Mouse (Mus musculus) neural tube, embryonic 10.5 days (tissue): Measurements from ENCODE around the gene Fbxo8.

ENCODE experiments used
- DNase-seq: peaks from one replicate; pipeline ENCODE4 v3.0.0-alpha.2; 2017; ENCODE audit warnings: low spot score; ENCODE audit errors: extremely low spot score

Gene Fbxo8

DNA sequence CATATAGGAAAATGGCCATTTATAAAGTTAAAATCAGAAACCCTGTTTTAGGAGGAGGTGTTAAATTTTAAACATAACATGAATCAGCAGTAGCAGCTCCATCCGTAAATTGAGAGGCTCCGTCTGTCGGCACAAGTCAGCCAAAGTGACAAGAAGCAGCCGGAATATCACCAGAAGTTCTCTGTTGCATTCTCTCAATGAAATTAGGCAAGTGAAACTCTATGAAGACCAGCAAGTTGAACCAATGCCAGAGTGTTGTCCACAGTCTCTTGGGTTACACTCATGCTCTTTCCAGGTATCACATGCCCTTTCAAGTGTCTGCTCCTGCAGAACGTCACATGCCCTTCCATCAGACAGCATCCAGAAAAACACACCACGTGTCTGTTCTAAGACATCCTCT, 60.8 kb downstream of the Fbxo8 start:
- DNase-seq: no peak

DNA sequence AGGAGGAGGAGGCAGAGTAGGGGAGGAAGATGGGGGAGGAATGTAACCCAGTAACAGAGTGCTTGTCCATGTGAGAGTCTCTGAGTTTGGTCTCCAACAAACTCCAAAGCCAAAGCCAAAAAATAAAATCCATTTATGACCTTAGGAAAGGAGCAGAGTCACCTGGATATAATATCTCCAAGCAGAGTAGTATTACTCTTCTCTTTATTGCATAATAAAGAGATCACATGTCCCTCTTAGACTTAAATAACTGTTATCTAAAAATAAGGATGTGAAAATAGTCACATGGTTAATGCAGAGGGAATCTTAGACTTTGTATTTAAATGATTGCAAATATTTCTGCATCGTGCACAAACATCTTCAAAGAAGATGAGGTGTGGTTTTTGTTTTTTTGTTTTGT, 63.3 kb downstream of the Fbxo8 start:
- DNase-seq: no peak

DNA sequence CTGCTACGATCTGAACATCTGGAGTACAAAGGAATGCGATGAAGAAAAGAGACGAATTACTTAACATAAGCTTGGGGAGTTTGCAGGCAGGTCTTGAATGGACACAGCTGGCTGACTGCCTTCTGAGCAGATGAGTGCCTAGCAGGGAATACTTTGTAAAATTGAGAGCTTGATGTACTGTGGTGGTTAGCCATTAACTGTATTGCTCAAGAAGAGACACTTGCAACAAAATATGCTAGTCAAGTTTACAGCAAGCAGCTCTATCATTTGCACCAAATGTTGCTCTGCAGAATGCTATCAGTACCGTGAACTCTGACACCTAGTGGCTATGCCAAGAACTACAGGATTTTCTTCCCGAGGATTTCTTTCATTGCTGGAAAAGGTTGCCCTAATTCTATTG, 64.1 kb downstream of the Fbxo8 start:
- no peak for DNase-seq

- DNase-seq: no peak
Measured at GRCm38 (mm10) chr8:56616260-56616659, 65.4 kb downstream of the Fbxo8 start.

GRCm38 (mm10) chr8:56617271-56617670, 66.4 kb downstream of the Fbxo8 start:
- no peak for DNase-seq

- no peak for DNase-seq
Measured at GRCm38 (mm10) chr8:56619056-56619455, 68.2 kb downstream of the Fbxo8 start.

GRCm38 (mm10) chr8:56619571-56619970, 68.7 kb downstream of the Fbxo8 start:
- no peak for DNase-seq

- no peak for DNase-seq
Measured at GRCm38 (mm10) chr8:56620691-56621090, 69.8 kb downstream of the Fbxo8 start.

- no peak for DNase-seq
Measured at GRCm38 (mm10) chr8:56621093-56621492, 70.2 kb downstream of the Fbxo8 start.

- DNase-seq: no peak
Measured at GRCm38 (mm10) chr8:56622470-56623024, 71.7 kb downstream of the Fbxo8 start.

DNA sequence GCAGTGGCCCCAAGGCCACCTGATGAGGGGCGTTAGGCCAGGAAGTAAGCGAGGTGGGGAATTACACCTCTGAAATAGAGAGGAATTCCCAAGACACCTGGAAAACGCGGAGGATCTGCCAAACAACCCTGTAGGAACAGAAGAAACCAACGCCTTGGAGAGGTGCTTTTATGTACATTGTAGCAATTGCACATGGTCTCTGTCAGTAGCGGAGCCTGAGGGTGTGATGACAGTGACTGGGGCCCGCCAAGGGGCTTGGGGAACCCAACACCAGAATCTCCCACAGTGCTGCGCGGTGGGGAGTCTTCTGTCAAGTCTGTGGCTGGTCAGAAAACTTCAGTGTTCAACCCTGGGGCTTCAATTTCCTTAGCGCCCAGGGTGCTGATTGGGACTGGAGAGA, 72.5 kb downstream of the Fbxo8 start:
- no peak for DNase-seq

DNA sequence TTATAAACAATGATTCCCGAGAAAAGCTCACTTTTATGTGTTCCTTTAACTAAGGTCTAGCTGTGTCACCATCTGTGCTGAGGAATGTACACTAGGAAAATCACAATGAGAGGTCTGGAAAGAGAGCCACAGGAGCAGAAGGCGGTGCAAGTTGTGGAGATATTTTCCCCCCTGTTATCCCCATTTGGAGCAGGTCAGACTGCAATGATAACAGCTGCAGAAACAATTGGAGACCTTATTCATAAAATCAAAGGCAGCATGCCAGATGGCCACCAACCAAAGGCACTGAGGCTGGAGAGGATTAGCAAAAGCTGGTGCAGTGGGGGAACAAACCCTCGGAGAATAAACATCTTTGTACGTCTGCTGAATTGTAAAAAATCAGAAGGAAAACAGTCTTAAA, 78.3 kb downstream of the Fbxo8 start:
- DNase-seq: no peak

DNA sequence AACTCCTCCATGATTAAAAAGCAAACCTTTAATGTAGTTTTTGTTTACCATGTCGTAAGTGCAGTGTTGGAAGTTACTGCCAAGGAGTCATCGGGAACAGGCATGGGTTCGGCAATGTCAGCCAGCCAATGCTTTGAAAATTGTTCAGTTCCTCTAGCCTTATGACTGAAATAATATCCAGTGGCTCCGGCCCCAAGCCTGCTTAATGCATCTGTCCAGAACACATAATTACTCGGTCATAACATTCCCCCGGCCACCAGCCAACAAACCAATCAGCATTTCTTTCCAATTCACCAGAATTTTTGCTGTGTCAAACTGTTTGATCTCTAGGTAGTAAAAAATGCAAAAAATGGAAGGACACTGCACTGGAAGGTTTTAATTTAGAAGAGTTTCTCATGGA, 88.4 kb downstream of the Fbxo8 start:
- no peak for DNase-seq
